Mouse (Mus musculus) adrenal gland, postnatal 4 days (tissue): ENCODE results near the gene Slc9a6. TPM values are rescaled to one million over a fixed set of nuclear protein-coding genes. Genes with fewer than 3 reads are reported as not detected.

ENCODE experiments used
- DNase-seq, 2 experiments: peaks; one replicate each; pipeline ENCODE4 v3.0.0; 2021 to 2022; ENCODE audit warnings: low spot score in 2 of 2, mixed read lengths in 2 of 2
- long read RNA-seq, 2 experiments: library from polyadenylated mRNA; stranded (forward); transcript quantifications; one replicate each; pipeline ENCODE4 v2.0.0; 2021
- total RNA-seq, 2 experiments: library from RNA; stranded (reverse); gene quantifications; 2 replicates each; pipeline ENCODE4 v1.2.3; 2021

Slc9a6 gene
- 10 to 100 TPM; 20.5 to 25.2 TPM for total RNA-seq
- long read RNA-seq, experiment 1, full-length matches to known transcripts: 9 of 16 reads
- long read RNA-seq, experiment 1, partial matches to known transcripts: 1 of 16 reads
- long read RNA-seq, experiment 1, other reads (novel, unspliced or antisense): 6 of 16 reads
- long read RNA-seq, experiment 2, full-length matches to known transcripts: 12 of 27 reads
- long read RNA-seq, experiment 2, partial matches to known transcripts: 3 of 27 reads
- long read RNA-seq, experiment 2, other reads (novel, unspliced or antisense): 12 of 27 reads

DNA sequence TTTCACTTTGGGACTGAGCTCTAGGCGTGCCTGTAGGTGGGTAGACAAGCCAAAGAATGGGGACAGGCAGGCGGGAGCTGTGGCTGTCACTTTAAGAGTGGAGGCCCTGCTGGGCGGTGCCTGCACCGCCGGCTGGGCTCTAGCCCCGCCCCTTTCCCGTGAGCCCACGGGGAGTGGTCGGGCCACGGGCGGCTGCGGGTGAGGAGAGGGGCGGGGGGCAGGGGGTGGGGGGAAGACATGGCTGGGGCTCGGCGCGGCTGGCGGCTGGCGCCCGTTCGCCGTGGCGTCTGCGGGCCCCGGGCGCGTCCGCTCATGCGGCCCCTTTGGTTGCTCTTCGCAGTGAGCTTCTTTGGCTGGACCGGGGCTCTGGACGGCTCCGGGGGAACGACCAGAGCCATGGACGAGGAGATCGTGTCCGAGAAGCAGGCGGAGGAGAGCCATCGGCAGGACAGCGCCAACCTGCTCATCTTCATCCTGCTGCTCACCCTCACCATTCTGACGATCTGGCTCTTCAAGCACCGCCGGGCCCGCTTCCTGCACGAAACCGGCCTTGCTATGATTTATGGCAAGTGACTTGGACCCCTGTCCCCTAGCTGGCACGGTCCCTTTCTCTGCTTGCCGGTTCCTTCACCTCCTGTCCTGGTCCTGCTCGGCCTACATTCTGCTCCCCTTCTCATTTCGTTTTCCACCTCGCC is at the start of gene Slc9a6:
Gene Slc9a6 (plus strand): TSS at position 135 of the 695 bp plus-strand sequence.
- DNase-seq: peak; percentile 13 to 31

DNA sequence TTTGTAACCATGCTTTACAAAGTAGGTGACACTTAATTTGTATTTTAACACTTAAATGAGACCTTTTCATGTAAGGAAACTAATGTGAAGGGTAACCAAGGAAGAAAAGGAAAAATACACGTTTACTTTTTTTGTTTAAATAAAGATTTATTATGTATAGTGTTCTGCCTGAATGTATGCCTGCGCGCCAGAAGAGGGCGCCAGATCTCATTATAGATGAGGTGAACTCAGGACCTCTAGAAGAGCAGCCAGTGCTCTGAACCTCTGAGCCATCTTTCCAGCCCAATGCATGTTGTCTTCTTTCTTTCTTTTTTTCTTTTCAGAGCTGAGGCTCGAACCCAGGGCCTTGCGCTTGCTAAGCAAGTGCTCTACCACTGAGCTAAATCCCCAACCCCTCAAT is 37.1 kb upstream of the Slc9a6 start:
- no peak for DNase-seq

DNA sequence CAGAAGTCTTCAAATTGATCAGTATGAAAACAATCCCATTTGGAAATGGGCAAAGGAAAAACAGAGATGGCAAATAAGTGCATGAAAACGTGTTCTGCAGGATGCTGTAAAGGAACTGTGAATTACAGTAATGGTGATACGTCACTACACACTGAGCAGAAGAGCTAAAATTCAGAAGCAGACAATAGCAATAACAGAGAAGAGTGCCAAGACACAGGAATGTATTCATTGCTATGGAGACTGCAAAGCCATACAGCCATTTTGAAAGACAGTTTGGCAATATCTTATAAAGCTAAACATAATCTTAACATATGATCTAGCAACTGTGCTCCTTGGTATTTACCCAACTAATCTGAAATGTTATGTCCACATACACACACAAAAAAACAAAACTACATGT is 31.4 kb upstream of the Slc9a6 start:
- no peak for DNase-seq

DNA sequence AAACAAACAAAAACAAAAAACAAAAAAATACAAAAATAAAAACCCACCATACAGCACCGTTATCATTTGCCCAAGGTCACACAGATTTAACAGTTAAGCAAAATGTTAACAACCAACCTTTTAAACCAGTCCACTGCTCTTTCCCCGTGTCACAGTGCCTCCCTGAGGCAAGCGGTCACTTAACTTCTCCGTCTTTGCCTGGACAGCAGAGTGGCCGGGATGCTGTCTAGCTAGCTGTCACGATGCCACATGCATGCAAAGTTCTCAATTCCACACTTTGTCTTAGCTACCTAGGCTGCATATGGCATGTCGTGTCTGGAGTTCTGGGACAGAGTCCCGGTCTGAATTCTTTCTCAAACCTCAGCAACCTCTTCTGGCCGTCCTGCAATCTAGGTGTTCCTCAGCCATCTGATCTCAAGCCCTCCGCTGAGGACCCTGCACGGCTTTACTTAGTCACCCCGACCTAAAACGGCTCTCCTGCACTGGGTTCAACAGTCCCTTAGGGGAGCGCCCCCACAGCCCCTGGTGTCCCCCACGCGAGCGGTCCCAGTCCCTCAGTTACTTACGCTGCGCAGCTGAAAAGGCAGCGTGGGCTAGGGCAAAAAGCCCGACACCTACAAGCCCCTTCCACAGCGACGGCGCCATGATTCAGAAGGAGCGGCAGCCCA is 12.2 kb upstream of the Slc9a6 start:
- no peak for DNase-seq

DNA sequence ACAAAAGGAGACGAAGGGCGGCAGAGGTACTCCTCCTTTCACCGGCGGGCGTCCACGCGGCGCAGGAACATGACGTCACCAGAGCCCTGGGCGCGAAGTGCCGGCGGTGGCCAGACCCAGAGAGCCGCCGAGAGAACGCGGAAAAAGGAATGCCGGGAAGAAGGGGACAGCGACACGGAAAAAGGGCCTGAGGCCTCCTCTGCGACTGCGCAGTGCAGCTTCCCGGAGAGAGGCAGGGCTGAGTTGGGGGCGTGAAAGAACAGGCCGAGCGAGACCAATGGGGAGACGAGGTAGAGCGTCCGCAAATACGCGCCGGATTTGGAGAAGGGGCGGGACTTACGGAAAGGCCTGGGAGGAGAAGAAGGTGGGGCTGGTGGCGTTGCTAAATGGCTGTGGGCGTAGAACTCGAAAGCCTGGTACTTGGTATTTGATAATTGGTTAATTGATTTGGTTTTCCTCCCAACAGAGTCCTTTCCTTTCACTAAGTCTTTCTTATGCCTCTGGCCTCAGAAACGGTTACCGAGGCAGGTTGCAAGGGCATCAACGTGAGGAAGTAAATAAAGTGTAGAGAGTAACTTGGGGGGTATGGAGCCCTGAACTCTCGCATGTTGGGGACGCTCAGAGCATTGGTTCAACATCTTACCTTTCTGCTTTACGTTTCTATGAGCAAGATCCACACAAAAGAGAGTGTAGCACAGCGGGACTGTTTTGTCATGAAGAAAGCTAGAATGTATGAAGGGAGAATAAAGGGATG is 11.5 kb upstream of the Slc9a6 start, which contains the start of gene Mmgt1:
Gene Mmgt1 (minus strand): TSS at position 183 of the 754 bp plus-strand sequence.
- DNase-seq: peak; percentile 68 to 73

DNA sequence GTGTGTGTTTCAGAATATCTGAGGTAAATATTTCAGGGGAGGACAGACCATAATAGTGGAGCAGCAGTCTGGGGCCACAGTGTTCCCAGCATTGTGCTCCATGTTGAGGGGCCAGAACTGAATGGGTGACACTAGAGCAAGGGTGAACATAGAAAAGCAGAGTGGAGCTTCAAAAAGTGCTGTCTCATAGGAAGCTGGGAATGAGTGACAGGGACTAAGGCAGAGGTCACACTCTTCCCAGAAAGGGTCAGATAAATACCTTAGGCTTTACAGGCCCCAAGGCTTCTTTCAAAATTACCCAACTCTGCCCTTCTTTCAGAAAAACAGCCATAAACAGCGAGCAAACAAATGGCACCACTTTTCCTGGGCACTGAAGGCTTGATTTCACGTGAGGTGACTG is 3.0 kb upstream of the Slc9a6 start:
- DNase-seq: no peak

DNA sequence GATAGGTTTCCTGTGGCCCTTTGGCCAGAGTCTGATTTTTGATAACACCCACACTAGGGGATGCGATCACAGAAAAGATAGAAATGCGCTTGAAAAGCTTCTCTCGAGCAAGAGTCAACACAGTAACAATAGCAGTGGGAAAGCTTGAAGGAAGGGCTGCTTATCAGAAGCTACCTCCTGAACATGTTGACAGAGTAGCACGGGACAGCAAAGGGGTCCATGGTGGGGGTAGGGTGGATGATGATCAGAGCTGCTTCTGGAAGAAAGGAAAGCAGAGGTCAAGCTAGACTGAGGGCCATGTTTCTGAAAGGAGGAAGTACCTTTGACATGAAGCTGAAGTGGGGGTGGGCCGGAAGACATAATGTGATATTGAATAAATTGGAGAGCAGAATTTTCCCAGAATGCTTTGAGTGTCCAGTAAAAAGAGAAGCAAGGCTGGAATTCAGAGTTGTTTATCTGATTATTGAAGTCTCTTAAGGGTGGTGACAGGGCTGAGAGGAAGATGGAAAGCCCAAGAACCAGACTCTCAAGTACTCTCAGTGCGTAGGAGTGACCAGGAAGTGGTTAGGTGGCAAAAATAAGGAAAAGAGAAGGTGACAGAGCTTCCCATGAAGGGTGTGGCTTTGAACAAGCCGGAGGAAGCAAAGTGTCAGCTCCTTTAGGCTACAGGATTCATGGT is 2.4 kb upstream of the Slc9a6 start:
- no peak for DNase-seq

DNA sequence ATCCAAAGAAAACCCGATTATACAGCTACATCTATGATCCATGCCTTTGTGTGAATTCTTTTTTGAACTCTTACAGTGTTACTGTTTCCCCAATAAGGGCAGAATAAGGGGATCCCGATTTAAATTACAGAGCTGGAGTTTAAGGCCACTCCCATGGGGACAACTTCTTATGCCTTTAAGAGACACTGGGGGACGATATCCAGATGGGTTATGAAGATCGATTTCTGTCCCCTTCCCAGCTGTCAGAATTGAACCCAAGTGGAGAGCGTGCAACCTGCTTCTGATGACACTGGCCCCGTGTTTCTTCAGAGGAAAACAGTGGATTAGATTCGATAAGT is 303 bp upstream of the Slc9a6 start:
- no peak for DNase-seq

DNA sequence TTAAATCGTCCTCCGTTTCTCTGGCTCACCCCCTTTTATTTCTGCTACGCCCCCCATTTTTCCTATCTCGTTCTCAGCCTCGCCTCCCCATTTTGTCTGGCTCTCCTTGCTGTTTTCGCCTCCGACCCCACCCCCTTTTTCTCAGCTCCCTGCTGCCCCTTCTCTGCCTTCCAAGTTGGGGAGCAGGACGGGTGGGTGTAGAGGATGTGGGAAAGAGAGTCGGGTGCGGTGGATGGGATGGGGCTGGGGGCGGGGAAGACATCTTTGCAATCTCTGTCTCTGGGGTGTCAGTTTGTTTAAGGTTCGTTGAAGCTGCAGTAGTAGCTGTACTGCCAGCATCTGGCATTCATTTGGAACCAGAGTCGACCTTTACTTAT is 749 bp downstream of the Slc9a6 start:
- DNase-seq: no peak

DNA sequence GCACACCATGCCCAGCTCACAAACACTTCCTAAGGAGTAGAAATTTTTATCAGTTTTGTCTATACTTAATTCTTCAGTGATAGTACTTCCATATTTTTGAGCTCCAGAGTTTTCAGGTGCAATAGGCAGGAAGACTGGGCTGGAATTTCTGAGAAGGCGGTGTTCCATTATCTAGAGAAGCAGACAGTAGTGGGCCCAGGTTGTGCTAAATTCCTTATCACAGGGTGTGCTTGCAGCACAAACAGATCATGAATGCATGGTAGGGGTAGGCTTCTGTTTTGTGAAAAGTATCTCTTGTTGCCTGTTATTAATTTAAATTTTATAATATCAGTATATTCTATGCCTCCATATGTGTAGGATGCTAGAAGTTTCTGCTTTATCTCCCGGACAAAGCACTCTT is 5.7 kb downstream of the Slc9a6 start:
- DNase-seq: no peak

DNA sequence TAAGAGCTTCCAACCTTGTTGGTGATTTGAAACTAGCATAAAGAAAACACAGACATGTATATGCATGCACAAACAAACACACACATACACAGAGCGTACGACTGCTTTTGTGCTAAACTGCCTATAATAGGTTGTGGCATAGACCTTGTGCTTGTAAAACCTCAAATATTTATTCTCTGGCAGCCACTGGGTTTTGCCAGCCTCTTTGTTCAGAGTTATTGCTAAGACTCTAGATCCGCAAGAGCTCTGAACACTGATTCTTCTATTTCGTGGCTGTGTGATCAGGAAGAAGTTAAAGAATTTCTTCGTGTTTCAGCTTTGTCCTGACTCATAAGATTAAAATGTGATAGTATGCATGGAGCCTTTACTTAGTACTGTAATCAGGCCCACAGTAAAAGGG is 26.6 kb downstream of the Slc9a6 start:
- no peak for DNase-seq

DNA sequence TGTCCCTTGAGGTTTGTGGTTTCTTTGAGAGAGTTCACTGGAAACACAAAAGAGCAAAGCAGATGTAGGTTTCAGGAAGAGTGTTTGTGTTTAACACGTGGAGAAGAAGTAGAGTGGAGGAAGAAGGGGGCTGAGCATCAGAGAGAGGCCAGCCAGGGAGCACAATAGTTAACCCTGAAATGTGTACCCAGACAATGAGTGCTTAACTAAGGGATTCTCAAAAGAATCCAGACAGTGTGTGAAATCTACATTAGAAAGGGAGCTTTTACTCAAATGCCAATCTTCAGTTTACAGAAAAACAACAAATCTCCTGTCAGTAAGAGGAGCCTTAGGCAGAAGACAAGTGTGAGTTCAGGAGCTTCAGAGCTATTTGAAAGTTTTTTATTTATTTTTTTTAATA is 30.5 kb downstream of the Slc9a6 start:
- DNase-seq: no peak

DNA sequence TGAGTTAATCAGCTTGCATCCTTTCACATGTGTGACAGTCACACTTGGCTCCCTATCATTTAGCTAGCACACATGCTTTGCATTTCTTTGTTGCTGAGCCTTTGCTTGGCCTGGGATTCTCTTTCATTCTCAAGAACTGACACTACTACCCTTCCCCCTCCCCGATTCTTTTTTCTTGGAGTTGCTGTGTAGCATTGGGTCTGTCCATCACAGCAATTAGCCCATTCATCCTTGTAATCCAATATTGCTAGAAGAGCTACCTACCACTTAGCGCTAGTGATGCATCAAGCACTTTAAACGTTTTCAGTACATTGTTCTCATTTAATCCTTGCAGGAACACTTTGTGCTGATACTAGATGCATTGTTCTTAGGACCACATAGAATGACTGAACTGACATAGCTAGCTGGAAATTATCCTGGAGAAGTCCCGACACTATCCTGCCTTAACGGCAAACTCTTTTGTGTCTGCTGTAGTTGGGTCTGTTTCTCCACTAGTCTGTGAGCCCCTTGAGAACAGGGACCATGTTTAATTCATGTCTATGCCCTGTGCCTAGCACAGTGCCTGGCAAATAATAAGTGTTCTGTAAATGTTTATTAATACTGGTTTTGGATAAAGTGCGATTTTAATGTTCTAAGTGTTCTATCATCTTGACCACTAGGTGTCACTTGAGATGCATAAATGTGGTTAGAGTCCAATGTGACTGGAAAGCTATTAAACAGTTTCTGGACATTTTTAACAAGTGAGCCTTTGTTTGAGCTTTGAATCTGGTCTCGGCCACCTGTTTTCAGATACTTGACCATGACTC is 40.2 kb downstream of the Slc9a6 start:
- DNase-seq: no peak

DNA sequence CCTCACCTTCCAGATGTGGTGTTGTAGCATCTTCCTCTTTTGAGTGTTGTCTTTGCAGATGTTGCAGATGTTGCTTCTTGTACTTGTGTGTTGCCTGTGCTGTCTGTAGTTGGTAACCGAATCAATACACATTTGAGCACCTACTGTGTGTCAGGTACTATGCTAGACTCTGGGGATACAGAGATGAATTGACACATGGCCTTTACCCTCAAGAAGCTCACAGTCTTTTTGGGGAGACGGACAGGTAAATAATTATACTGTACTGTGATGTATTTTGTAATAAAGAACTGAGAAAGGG is 40.7 kb downstream of the Slc9a6 start:
- DNase-seq: no peak

DNA sequence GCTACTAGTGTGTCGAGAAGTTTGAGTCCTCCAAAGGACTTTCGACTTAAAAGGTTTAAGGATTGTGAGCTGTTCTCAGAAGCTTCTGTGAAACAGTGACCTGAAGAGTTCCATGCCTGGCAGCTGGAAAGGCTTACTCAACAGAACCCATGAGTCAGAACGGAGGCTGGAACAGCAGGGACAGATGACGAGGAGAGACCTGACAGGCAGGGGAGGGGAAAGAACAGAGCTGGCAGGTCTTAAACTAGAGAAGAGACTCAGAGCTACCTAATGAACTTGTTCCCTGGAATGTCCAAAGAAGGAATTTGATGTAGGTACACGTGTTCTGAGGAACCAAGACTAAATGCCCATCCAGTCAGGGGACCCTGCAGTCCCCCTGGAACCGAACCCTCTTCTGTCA is 41.3 kb downstream of the Slc9a6 start:
- no peak for DNase-seq

DNA sequence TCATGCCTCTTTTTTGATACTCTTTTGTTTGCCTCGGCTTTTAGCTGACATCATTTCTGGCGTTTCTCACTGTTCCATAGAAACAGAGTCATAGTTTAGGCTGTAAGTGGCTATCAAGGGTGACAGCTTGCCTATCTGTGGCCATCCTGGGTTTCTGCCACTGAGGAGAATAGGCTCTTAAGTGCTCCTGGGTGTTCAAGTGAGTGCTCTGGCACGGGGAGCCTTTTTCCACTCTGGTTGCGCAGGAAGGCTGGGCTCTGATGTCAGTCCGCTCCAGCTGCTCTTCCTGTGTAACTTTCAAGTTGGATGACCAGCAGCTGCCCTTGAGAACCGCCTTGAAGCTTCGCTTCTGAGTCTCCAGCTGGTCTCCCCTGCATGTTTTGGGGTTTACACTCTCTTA is 42.2 kb downstream of the Slc9a6 start:
- no peak for DNase-seq

DNA sequence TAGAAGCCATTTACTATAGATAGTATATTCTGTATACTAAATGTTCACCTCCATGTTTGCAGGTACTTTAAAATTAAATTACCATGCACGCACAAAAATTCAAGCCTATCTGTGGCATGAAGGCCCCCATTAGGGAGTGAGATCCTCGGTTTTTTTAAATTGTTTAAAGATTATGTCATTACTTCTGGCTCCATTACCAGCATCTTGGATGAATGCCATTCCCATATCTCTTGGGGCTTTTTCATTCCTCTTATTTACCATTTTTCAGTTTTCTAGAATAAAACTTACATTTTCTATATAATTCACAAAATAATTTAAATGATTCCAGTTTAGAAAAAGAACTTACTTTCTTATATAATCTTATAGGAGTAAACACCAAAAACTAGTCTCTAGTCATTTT is 46.1 kb downstream of the Slc9a6 start:
- no peak for DNase-seq

DNA sequence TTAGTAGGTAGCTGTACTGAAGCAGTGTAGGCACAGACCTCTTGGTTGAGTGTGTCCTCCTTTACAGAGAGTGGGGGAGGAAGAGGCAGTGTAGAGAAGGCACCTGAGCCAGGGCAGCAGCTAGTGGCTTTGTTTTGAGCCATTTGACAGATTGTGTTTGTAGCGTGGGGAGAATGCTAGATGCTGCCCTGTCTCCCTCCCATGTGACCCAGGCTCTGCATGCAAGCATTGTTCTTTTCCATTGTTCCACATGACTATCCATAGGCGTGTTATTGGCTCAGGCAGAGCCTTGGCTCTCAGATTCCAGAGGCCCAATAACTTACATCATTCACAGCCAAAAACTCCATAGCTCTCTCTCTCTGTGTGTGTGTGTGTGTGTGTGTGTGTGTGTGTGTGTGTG is 49.7 kb downstream of the Slc9a6 start:
- DNase-seq: no peak

DNA sequence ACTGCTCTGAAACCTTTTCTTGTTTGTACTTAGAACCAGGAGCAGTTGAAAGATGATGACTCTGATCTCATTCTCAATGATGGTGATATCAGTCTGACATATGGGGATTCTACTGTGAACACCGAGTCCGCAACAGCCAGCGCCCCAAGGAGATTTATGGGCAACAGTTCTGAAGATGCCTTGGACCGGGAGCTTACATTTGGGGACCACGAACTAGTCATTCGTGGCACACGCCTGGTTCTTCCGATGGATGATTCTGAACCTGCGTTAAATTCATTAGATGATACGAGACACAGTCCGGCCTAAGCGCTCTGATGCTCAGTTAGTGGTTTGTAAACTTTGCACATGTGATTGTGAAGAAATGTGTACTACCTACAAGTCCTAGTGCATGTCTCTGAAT is 51.6 kb downstream of the Slc9a6 start:
- DNase-seq: no peak

DNA sequence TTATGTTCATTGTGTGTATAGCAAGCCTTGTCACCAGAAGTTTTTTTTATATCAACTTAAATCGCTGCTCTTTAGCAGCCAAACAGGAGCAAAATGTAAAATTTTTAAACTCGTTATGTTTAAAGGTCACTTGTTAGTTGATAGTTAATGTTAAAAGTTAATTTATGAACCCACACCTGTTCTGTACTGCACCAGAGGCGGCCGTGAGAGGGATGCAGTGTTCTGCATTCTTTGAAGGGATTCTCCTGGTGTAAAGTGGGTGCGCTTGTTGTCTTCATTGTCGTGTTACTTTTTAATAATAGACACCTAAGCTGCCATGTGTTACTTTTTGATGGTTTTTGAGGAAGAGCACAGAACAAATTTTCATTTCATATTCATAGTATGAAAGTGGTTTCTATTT is 52.8 kb downstream of the Slc9a6 start:
- no peak for DNase-seq

DNA sequence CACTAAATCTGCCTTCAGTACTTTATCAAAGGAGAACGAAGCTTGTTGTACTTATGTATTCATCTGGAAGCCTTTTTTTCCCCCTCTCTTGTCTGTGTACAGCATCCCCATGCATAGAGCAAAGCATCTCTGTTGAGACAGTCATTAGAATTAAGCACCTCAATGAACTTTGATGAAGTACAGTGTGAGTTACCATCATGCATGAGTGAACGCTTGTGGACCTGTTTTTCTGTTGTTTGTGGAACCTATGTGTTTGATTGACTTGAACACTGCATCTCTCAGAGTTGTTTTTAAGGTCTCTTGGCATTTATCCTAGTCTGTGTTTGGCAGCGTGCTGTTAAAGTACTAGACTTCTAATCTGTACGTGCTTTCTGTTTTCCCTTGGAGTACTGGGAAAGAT is 53.8 kb downstream of the Slc9a6 start:
- no peak for DNase-seq
